Mouse (Mus musculus): ENCODE data around the gene Rpl29. TPM values are rescaled to one million over a fixed set of nuclear protein-coding genes. Genes with fewer than 3 reads are reported as not detected.

Gene Rpl29
- polyA plus RNA-seq, 1 experiment from 2014 or later = 1,207 TPM

DNA sequence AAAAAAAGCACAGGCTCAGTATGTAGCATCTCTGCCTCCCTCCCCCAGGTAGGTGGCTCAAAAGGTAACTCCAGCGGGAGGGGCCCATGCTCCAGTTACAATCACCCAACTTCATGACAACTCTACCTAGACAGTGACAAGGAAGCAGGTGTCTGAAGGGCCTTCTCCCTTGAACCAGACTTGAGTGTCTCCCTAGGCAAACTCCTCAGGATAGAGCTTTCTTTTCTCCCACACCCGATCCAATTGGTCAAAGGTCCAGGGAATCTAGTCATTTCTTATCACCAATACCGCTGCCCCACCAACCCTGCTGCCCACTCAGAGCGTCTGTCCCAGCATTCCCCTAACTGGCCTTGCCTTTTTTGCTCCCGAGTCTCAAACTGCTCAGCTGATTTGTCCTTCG, 37.5 kb downstream of the Rpl29 start:
- H3K36me3 ChIP-seq (ENCODE audit: insufficient read depth, low read length) = peaks cover 13% of the 10 kb centered on the region
- no peaks in the 10 kb centered on the region for H3K9me3 ChIP-seq (replicated peaks; ENCODE audit: low read length)
- H3K4me2 ChIP-seq (ENCODE audit: low read length) = no peak overlapping the region
- peaks cover 10% of the 10 kb centered on the region; the same call in 1 of the 2 replicates for H3K4me1 ChIP-seq (replicated peaks; ENCODE audit: insufficient read depth, low read length)
- no peak overlapping the region for H3K4me3 ChIP-seq (replicated peaks; ENCODE audit: low read depth, low read length)
- no peak for ATAC-seq (replicated peaks; ENCODE audit: low FRiP score, low read depth)
- no peak for TF ChIP-seq CTCF (IDR thresholded peaks at IDR 0.05; ENCODE audit: low read depth)
- WGBS = 89% methylated on average over 6 of the region's 6 CpGs
- H3K27me3 ChIP-seq (ENCODE audit: insufficient read depth, low read length) = no peaks in the 10 kb centered on the region
- H3K27ac ChIP-seq = no peak overlapping the region
- DNase-seq (ENCODE audit: low spot score) = no peak
- H3K9ac ChIP-seq (ENCODE audit: low read depth, low read length) = no peak overlapping the region

DNA sequence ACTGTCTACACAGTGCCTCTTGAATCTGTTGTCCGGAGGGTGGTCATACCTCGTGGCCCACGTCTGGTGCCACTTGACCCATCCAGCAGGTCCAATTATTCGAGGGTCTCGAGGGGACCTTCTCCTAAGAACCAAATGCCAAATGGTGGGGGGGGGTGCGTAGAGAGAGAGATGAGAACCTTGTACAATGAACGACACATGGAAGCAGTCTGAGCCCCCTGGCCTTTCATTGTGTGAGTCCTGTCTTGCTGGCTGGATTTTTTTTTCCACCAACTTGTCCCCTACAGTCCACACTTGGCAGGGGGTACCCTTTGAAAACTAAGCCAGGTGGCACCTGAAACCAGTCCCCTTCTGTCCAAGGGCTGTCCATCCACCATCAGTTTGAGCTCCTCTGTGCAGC, 38.5 kb downstream of the Rpl29 start:
- 89% methylated on average over 7 of the region's 7 CpGs for WGBS
- Histone ChIP-seq H3K9me3 (replicated peaks; ENCODE audit: low read length) (no peaks in the 10 kb centered on the region), H3K36me3 (ENCODE audit: insufficient read depth, low read length) (peaks cover 9% of the 10 kb centered on the region; the same call in 1 of the 2 replicates), H3K4me1 (replicated peaks; ENCODE audit: insufficient read depth, low read length) (peaks cover 10% of the 10 kb centered on the region; the same call in 1 of the 2 replicates), H3K4me2 (ENCODE audit: low read length) (no peak overlapping the region), H3K9ac (ENCODE audit: low read depth, low read length) (no peak overlapping the region), H3K27me3 (ENCODE audit: insufficient read depth, low read length) (no peaks in the 10 kb centered on the region), H3K27ac (no peak overlapping the region), H3K4me3 (replicated peaks; ENCODE audit: low read depth, low read length) (no peak overlapping the region)
- TF ChIP-seq CTCF (IDR thresholded peaks at IDR 0.05; ENCODE audit: low read depth) = no peak
- no peak for ATAC-seq (replicated peaks; ENCODE audit: low FRiP score, low read depth)
- no peak for DNase-seq (ENCODE audit: low spot score)

DNA sequence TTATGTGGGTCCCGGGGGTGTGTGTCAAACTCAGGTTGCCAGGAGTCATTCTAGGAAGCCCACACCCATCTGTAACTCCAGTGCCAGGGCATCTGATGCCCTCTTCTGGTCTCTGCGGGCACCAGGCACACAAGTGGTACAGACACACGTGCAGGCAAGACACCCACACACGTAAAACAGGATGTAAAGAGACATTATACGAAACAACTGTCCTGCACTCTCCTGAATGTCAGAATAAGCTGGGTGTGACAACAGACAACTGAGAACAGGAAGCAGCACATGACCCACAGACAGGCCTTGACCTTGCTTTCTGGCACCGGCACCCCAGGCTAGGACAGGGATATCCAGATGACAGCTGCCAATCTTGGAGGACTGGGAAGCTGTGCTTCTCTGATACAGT, 40.1 kb downstream of the Rpl29 start:
- H3K36me3 ChIP-seq (ENCODE audit: insufficient read depth, low read length) = no peaks in the 10 kb centered on the region
- H3K27ac ChIP-seq = no peak overlapping the region
- peak; percentile 33; the same call in 1 of the 2 replicates for TF ChIP-seq CTCF (IDR thresholded peaks at IDR 0.05; ENCODE audit: low read depth)
- H3K4me1 ChIP-seq (replicated peaks; ENCODE audit: insufficient read depth, low read length) = peaks cover 14% of the 10 kb centered on the region
- no peak overlapping the region for H3K9ac ChIP-seq (ENCODE audit: low read depth, low read length)
- no peak for ATAC-seq (replicated peaks; ENCODE audit: low FRiP score, low read depth)
- H3K4me2 ChIP-seq (ENCODE audit: low read length) = no peak overlapping the region
- no peak overlapping the region for H3K4me3 ChIP-seq (replicated peaks; ENCODE audit: low read depth, low read length)
- DNase-seq (ENCODE audit: low spot score) = no peak
- H3K9me3 ChIP-seq (replicated peaks; ENCODE audit: low read length) = no peaks in the 10 kb centered on the region
- 58% methylated on average over 6 of the region's 6 CpGs for WGBS
- H3K27me3 ChIP-seq (ENCODE audit: insufficient read depth, low read length) = no peaks in the 10 kb centered on the region

DNA sequence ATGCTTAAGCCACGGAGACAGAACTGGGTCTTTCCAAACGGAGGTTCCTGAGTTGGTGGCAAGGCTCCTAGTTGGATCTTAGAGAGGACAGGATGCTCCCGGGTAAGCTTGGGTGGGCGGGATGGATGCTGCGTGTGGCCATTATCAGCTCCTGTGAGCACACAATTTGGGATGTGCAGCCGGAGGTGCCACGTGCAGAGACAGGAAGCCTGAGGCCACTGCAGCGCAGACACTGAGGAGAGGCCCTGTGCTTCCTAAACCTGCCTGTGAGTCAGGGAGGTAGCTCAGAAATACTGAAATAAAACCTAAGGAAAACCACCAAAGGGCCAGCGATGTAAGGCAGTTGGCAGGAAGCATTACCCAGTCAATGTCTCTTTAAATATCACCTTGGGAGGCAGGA, 40.5 kb downstream of the Rpl29 start:
- H3K36me3 ChIP-seq (ENCODE audit: insufficient read depth, low read length) = no peaks in the 10 kb centered on the region
- DNase-seq (ENCODE audit: low spot score) (no peak), ATAC-seq (replicated peaks; ENCODE audit: low FRiP score, low read depth) (no peak)
- 67% methylated on average over 9 of the region's 9 CpGs for WGBS
- peaks cover 18% of the 10 kb centered on the region for H3K4me1 ChIP-seq (replicated peaks; ENCODE audit: insufficient read depth, low read length)
- TF ChIP-seq CTCF (IDR thresholded peaks at IDR 0.05; ENCODE audit: low read depth) = no peak
- H3K9ac ChIP-seq (ENCODE audit: low read depth, low read length) = no peak overlapping the region
- no peaks in the 10 kb centered on the region for H3K9me3 ChIP-seq (replicated peaks; ENCODE audit: low read length)
- no peaks in the 10 kb centered on the region for H3K27me3 ChIP-seq (ENCODE audit: insufficient read depth, low read length)
- no peak overlapping the region for H3K4me3 ChIP-seq (replicated peaks; ENCODE audit: low read depth, low read length)
- H3K27ac ChIP-seq = no peak overlapping the region
- H3K4me2 ChIP-seq (ENCODE audit: low read length) = no peak overlapping the region

DNA sequence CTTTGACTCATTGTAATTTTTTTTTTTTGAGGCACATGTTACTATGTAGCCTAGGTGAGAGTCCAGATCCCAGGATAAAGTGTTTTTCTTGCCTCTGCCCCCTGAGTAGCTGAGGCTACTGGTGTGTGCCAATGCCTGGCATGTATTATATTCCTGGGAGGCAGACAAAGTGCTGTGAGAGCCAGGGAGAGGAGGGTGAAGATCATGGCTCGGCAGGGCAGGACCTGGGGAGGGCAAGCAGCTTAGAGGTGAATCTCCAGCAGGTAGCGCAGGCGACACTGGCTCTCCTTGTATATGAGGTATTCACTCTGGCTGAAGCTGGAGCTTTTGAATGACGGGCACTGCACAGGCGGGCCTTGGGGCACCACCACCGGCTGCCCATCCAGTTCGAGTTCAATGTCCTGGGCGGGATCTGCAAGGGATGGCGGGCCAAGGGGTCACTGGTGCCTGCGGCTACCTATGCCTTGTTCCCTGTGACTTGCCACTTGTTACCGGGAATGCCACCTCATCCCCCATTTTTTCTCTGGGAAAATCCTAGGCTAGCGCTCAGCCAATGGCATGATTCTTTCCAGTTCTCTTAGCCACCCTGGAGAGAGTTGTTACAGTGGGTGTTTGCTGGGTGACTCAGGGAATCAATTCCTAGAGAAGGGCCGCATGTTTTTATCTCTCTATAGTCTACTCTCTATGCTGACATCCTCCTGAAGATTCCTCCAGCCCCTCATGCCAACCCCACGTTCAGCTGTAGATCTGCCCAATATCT, 41.9 kb downstream of the Rpl29 start:
- no peak overlapping the region for H3K4me3 ChIP-seq (replicated peaks; ENCODE audit: low read depth, low read length)
- H3K9me3 ChIP-seq (replicated peaks; ENCODE audit: low read length) = no peaks in the 10 kb centered on the region
- peak overlapping the region; percentile 37 for H3K4me2 ChIP-seq (ENCODE audit: low read length)
- WGBS = 67% methylated on average over 14 of the region's 14 CpGs
- peaks cover 12% of the 10 kb centered on the region for H3K4me1 ChIP-seq (replicated peaks; ENCODE audit: insufficient read depth, low read length)
- no peaks in the 10 kb centered on the region for H3K36me3 ChIP-seq (ENCODE audit: insufficient read depth, low read length)
- no peak for TF ChIP-seq CTCF (IDR thresholded peaks at IDR 0.05; ENCODE audit: low read depth)
- no peak for ATAC-seq (replicated peaks; ENCODE audit: low FRiP score, low read depth)
- no peak overlapping the region for H3K27ac ChIP-seq
- no peaks in the 10 kb centered on the region for H3K27me3 ChIP-seq (ENCODE audit: insufficient read depth, low read length)
- H3K9ac ChIP-seq (ENCODE audit: low read depth, low read length) = no peak overlapping the region
- no peak for DNase-seq (ENCODE audit: low spot score)

DNA sequence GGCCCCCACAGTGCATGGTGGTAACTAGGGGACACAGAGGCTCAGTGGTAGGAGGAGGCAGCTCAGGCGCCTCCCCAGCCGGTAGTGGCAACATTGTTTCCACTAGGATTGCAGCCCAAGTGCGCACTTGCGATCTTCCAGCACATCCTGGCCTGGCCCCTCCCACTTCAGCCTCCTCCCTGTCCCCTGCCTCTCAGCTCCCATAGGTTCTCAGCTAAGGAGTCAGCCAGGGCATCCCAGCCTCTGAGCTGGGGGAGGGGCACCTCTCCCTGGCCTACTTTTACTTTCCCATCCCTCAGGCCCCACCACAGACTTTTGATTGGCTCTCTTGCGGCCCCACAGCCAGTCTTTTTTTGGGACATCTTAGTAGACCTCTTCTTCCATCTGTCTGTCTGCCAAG, 42.6 kb downstream of the Rpl29 start:
- 22% methylated on average over 5 of the region's 5 CpGs for WGBS
- ATAC-seq (replicated peaks; ENCODE audit: low FRiP score, low read depth) (peak; percentile 8; the same call in 1 of the 2 replicates), DNase-seq (ENCODE audit: low spot score) (peak; percentile 85)
- Histone ChIP-seq H3K27ac (no peak overlapping the region), H3K36me3 (ENCODE audit: insufficient read depth, low read length) (no peaks in the 10 kb centered on the region), H3K4me2 (ENCODE audit: low read length) (peak overlapping the region; percentile 37), H3K27me3 (ENCODE audit: insufficient read depth, low read length) (no peaks in the 10 kb centered on the region), H3K9me3 (replicated peaks; ENCODE audit: low read length) (no peaks in the 10 kb centered on the region), H3K4me1 (replicated peaks; ENCODE audit: insufficient read depth, low read length) (peaks cover 12% of the 10 kb centered on the region), H3K4me3 (replicated peaks; ENCODE audit: low read depth, low read length) (no peak overlapping the region), H3K9ac (ENCODE audit: low read depth, low read length) (no peak overlapping the region)
- TF ChIP-seq CTCF (IDR thresholded peaks at IDR 0.05; ENCODE audit: low read depth) = no peak
